Mouse (Mus musculus): ENCODE measurements around the gene F3. TPM values are rescaled to one million over a fixed set of nuclear protein-coding genes. Genes with fewer than 3 reads are reported as not detected.

The F3 gene
- polyA plus RNA-seq, 1 experiment from 2014 or later = 26.8 TPM

- H3K4me2 ChIP-seq (replicated peaks; ENCODE audit: low read depth) = no peak overlapping the region
- no peaks in the 10 kb centered on the region for H3K27me3 ChIP-seq (ENCODE audit: control insufficient read depth, insufficient read depth, low read length)
- no peak overlapping the region for H3K27ac ChIP-seq (replicated peaks)
- H3K4me3 ChIP-seq (ENCODE audit: low read depth, low read length) = no peak overlapping the region
- no peaks in the 10 kb centered on the region for H3K9me3 ChIP-seq (ENCODE audit: control insufficient read depth, low read length)
- H3K36me3 ChIP-seq (ENCODE audit: control insufficient read depth, insufficient read depth, low read length) = peaks cover 5% of the 10 kb centered on the region
- H3K4me1 ChIP-seq (replicated peaks; ENCODE audit: control insufficient read depth, insufficient read depth) = no peaks in the 10 kb centered on the region
- TF ChIP-seq CTCF (IDR thresholded peaks at IDR 0.05; ENCODE audit: low read depth) (peak; percentile 82), EP300 (optimal IDR thresholded peaks at IDR 0.05) (no peak)
- DNase-seq (ENCODE audit: low spot score) (peak; percentile 70), ATAC-seq (ENCODE audit: low FRiP score, low TSS enrichment) (peak; percentile 80)
- no peak overlapping the region for H3K9ac ChIP-seq (ENCODE audit: low read length)
- WGBS = 46% methylated on average over 7 of the region's 7 CpGs
Measured at GRCm38 (mm10) chr3:121777943-121778342, 54.6 kb downstream of the F3 start.

GRCm38 (mm10) chr3:121783020-121783419 is 59.7 kb downstream of the F3 start:
- Histone ChIP-seq H3K36me3 (ENCODE audit: control insufficient read depth, insufficient read depth, low read length) (0 out of 2 replicates have a peak, but pooled peaks cover 7% of the 10 kb centered on the region), H3K4me3 (ENCODE audit: low read depth, low read length) (no peak overlapping the region), H3K27me3 (ENCODE audit: control insufficient read depth, insufficient read depth, low read length) (no peaks in the 10 kb centered on the region), H3K9me3 (ENCODE audit: control insufficient read depth, low read length) (no peaks in the 10 kb centered on the region), H3K9ac (ENCODE audit: low read length) (no peak overlapping the region), H3K27ac (replicated peaks) (no peak overlapping the region), H3K4me2 (replicated peaks; ENCODE audit: low read depth) (no peak overlapping the region), H3K4me1 (replicated peaks; ENCODE audit: control insufficient read depth, insufficient read depth) (no peaks in the 10 kb centered on the region)
- TF ChIP-seq CTCF (IDR thresholded peaks at IDR 0.05; ENCODE audit: low read depth) = no peak
- TF ChIP-seq EP300 (optimal IDR thresholded peaks at IDR 0.05) = no peak
- no peak for DNase-seq (ENCODE audit: low spot score)
- no peak for ATAC-seq (ENCODE audit: low FRiP score, low TSS enrichment)
- 81% methylated on average over 6 of the region's 6 CpGs for WGBS

Other genes with a start within 250 kb of the F3 start
- gene Slc44a3, start 191.1 kb upstream of the F3 start, polyA plus RNA-seq (2015; fragmentation: Nextera tagmentation; extraction: Ambion mirVana) = 42.7 and 44.8 TPM in 2 replicates
- gene 4930432M17Rik, start 52.8 kb upstream of the F3 start, polyA plus RNA-seq (2015; fragmentation: Nextera tagmentation; extraction: Ambion mirVana) = not detected in 2 replicates
- 115 and 118 TPM in 2 replicates for gene Abcd3, start 91.8 kb downstream of the F3 start, polyA plus RNA-seq (2015; fragmentation: Nextera tagmentation; extraction: Ambion mirVana)
- gene Arhgap29, start 229.0 kb downstream of the F3 start, polyA plus RNA-seq (2015; fragmentation: Nextera tagmentation; extraction: Ambion mirVana) = 15.4 and 16.6 TPM in 2 replicates